Mouse (Mus musculus): ENCODE measurements around the gene Tamm41.

DNA sequence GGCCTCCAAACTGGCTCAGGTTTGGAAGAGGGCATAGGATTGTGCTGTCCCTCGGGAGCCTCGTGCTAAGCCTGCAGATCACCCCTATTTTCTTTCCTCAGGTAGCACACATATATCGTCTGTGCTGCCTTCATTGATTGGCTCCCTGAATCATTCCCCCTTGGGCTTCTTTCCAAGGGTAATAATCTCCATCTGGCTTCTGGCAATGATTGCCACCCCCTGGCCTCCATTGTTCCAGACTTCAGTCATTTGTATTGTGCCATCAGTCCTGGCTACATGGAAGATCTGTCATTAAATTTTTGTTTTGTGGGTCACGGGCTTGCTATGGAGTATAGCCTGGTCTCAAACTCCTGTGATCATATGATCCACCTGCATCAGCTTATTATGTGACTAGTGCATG lies 17.8 kb upstream of the Tamm41 start:
- TF ChIP-seq POLR2A (IDR thresholded peaks at IDR 0.05; ENCODE audit: low read depth, low read length) (no peak), CTCF (IDR thresholded peaks at IDR 0.05; ENCODE audit: extremely low read depth, insufficient read length, insufficient replicate concordance, low read depth, low read length) (no peak)

Measured in small intestine, adult 2 months (tissue).